Mouse (Mus musculus) G1E (cell line): ENCODE data around the gene App.

Experiments used
- CTCF ChIP-seq: IDR thresholded peaks from 2 replicates; pipeline ENCODE4 v1.5.1; 2012; ENCODE audit warnings: low read depth, low read length, inconsistent platforms, mixed read lengths
- GATA1 ChIP-seq: IDR thresholded peaks from 2 replicates; pipeline ENCODE4 v1.6.1; 2012; ENCODE audit warnings: borderline replicate concordance, low read length, inconsistent platforms, mixed read lengths
- TAL1 ChIP-seq: conservative IDR thresholded peaks from 2 replicates; pipeline ENCODE4 v1.6.1; 2012; ENCODE audit warnings: low read depth, low read length, inconsistent platforms, mixed read lengths

DNA sequence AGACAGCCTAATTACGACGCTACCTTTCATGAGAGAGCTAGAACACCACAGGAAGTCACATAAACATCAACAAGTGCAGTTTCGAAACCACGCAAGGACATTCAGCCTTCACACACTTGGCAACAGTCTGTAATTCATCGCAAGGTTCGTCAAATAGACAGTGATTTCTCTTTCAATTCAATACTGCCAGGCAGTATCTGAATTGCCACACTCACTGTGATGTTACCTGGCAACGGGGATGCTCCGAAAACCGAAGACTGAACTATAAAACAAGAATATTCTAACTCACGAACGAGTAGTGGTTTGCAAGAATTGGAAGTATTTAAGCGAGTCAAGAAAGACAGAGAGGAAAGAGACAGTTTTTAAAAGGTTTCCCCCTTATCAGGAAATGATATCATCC is 142.8 kb downstream of the App start:
- TF ChIP-seq CTCF (no peak), TAL1 (no peak), GATA1 (no peak)
